Mouse (Mus musculus): Measurements from ENCODE around the gene Casp14. TPM values are rescaled to one million over a fixed set of nuclear protein-coding genes. Genes with fewer than 3 reads are reported as not detected.
"Not testable (repeated sequence)": the region's sequence is repeated elsewhere in the genome, so short reads cannot be mapped to it uniquely, and the experiment has no call there.

The Casp14 gene
- total and polyA plus RNA-seq, 2 experiments from 2014 or later = not detected

- TF ChIP-seq CTCF (IDR thresholded peaks at IDR 0.05; ENCODE audit: low read depth) (no peak), EP300 (IDR thresholded peaks at IDR 0.05; ENCODE audit: low read depth) (no peak)
- 87% methylated on average over 7 of the region's 7 CpGs for WGBS
These were observed 2.9 kb downstream of the Casp14 start for GRCm38 (mm10) chr10:78715156-78715555.

GRCm38 (mm10) chr10:78714129-78714528, 4.0 kb downstream of the Casp14 start:
- no peaks in the 10 kb centered on the region for H3K9me3 ChIP-seq (replicated peaks; ENCODE audit: control insufficient read depth, low read length)
- no peaks in the 10 kb centered on the region for H3K4me1 ChIP-seq (ENCODE audit: control insufficient read depth, insufficient read depth)
- H3K36me3 ChIP-seq (replicated peaks; ENCODE audit: control insufficient read depth, insufficient read depth, low read length) = no peaks in the 10 kb centered on the region
- H3K27me3 ChIP-seq (ENCODE audit: control insufficient read depth, insufficient read depth, low read length) = no peaks in the 10 kb centered on the region
- DNase-seq (ENCODE audit: low spot score) (no peak), ATAC-seq (ENCODE audit: insufficient read depth, low read depth) (no peak)
- H3K4me3 ChIP-seq (ENCODE audit: low read depth, low read length) = no peak overlapping the region
- H3K9ac ChIP-seq (replicated peaks; ENCODE audit: low read depth, low read length) = no peak overlapping the region
- WGBS = 63% methylated on average over 6 of the region's 6 CpGs
- H3K27ac ChIP-seq (ENCODE audit: low read depth) = no peak overlapping the region
- H3K4me2 ChIP-seq (ENCODE audit: low read depth, low read length) = no peak overlapping the region
- TF ChIP-seq CTCF (IDR thresholded peaks at IDR 0.05; ENCODE audit: low read depth) (no peak), EP300 (IDR thresholded peaks at IDR 0.05; ENCODE audit: low read depth) (no peak)

More at GRCm38 (mm10) chr10:78715156-78715555, 2.9 kb downstream of the Casp14 start:
- no peak for DNase-seq (ENCODE audit: low spot score)
- H3K4me2 ChIP-seq (ENCODE audit: low read depth, low read length) = no peak overlapping the region
- H3K4me3 ChIP-seq (ENCODE audit: low read depth, low read length) = no peak overlapping the region
- H3K9me3 ChIP-seq (replicated peaks; ENCODE audit: control insufficient read depth, low read length) = no peaks in the 10 kb centered on the region
- no peak overlapping the region for H3K27ac ChIP-seq (ENCODE audit: low read depth)
- no peaks in the 10 kb centered on the region for H3K4me1 ChIP-seq (ENCODE audit: control insufficient read depth, insufficient read depth)
- H3K9ac ChIP-seq (replicated peaks; ENCODE audit: low read depth, low read length) = no peak overlapping the region
- ATAC-seq (ENCODE audit: insufficient read depth, low read depth) = no peak
- H3K27me3 ChIP-seq (ENCODE audit: control insufficient read depth, insufficient read depth, low read length) = no peaks in the 10 kb centered on the region
- H3K36me3 ChIP-seq (replicated peaks; ENCODE audit: control insufficient read depth, insufficient read depth, low read length) = no peaks in the 10 kb centered on the region

- Histone ChIP-seq H3K4me1 (ENCODE audit: control insufficient read depth, insufficient read depth) (no peaks in the 10 kb centered on the region), H3K36me3 (replicated peaks; ENCODE audit: control insufficient read depth, insufficient read depth, low read length) (no peaks in the 10 kb centered on the region), H3K9me3 (replicated peaks; ENCODE audit: control insufficient read depth, low read length) (no peaks in the 10 kb centered on the region), H3K9ac (replicated peaks; ENCODE audit: low read depth, low read length) (no peak overlapping the region), H3K4me2 (ENCODE audit: low read depth, low read length) (no peak overlapping the region), H3K4me3 (ENCODE audit: low read depth, low read length) (no peak overlapping the region), H3K27ac (ENCODE audit: low read depth) (no peak overlapping the region), H3K27me3 (ENCODE audit: control insufficient read depth, insufficient read depth, low read length) (no peaks in the 10 kb centered on the region)
- DNase-seq (ENCODE audit: low spot score) (no peak), ATAC-seq (ENCODE audit: insufficient read depth, low read depth) (no peak)
- TF ChIP-seq EP300 (IDR thresholded peaks at IDR 0.05; ENCODE audit: low read depth) (no peak), CTCF (IDR thresholded peaks at IDR 0.05; ENCODE audit: low read depth) (no peak)
These were observed 7.4 kb downstream of the Casp14 start for GRCm38 (mm10) chr10:78710706-78711105.

- Histone ChIP-seq H3K27ac (ENCODE audit: low read depth) (no peak overlapping the region), H3K27me3 (ENCODE audit: control insufficient read depth, insufficient read depth, low read length) (no peaks in the 10 kb centered on the region), H3K4me1 (ENCODE audit: control insufficient read depth, insufficient read depth) (no peaks in the 10 kb centered on the region), H3K36me3 (replicated peaks; ENCODE audit: control insufficient read depth, insufficient read depth, low read length) (no peaks in the 10 kb centered on the region), H3K4me3 (ENCODE audit: low read depth, low read length) (no peak overlapping the region), H3K4me2 (ENCODE audit: low read depth, low read length) (no peak overlapping the region), H3K9me3 (replicated peaks; ENCODE audit: control insufficient read depth, low read length) (no peaks in the 10 kb centered on the region), H3K9ac (replicated peaks; ENCODE audit: low read depth, low read length) (no peak overlapping the region)
- WGBS = 41% methylated on average over 3 of the region's 3 CpGs
- no peak for TF ChIP-seq EP300 (IDR thresholded peaks at IDR 0.05; ENCODE audit: low read depth)
- no peak for TF ChIP-seq CTCF (IDR thresholded peaks at IDR 0.05; ENCODE audit: low read depth)
- ATAC-seq (ENCODE audit: insufficient read depth, low read depth) (no peak), DNase-seq (ENCODE audit: low spot score) (no peak)
These were observed 17.2 kb downstream of the Casp14 start for GRCm38 (mm10) chr10:78700881-78701280.

GRCm38 (mm10) chr10:78689973-78690372, 28.1 kb downstream of the Casp14 start:
- H3K36me3 ChIP-seq (replicated peaks; ENCODE audit: control insufficient read depth, insufficient read depth, low read length) = no peaks in the 10 kb centered on the region
- TF ChIP-seq CTCF (IDR thresholded peaks at IDR 0.05; ENCODE audit: low read depth) (no peak), EP300 (IDR thresholded peaks at IDR 0.05; ENCODE audit: low read depth) (no peak)
- 84% methylated on average over 6 of the region's 6 CpGs for WGBS
- no peak overlapping the region for H3K9ac ChIP-seq (replicated peaks; ENCODE audit: low read depth, low read length)
- no peaks in the 10 kb centered on the region for H3K9me3 ChIP-seq (replicated peaks; ENCODE audit: control insufficient read depth, low read length)
- no peaks in the 10 kb centered on the region for H3K27me3 ChIP-seq (ENCODE audit: control insufficient read depth, insufficient read depth, low read length)
- H3K27ac ChIP-seq (ENCODE audit: low read depth) = no peak overlapping the region
- DNase-seq (ENCODE audit: low spot score) = no peak
- no peak overlapping the region for H3K4me2 ChIP-seq (ENCODE audit: low read depth, low read length)
- H3K4me1 ChIP-seq (ENCODE audit: control insufficient read depth, insufficient read depth) = no peaks in the 10 kb centered on the region
- ATAC-seq (ENCODE audit: insufficient read depth, low read depth) = no peak
- no peak overlapping the region for H3K4me3 ChIP-seq (ENCODE audit: low read depth, low read length)

GRCm38 (mm10) chr10:78686995-78687577, 31.0 kb downstream of the Casp14 start:
- no peak overlapping the region for H3K9ac ChIP-seq (replicated peaks; ENCODE audit: low read depth, low read length)
- ATAC-seq (ENCODE audit: insufficient read depth, low read depth) = no peak
- no peak overlapping the region for H3K4me3 ChIP-seq (ENCODE audit: low read depth, low read length)
- H3K36me3 ChIP-seq (replicated peaks; ENCODE audit: control insufficient read depth, insufficient read depth, low read length) = no peaks in the 10 kb centered on the region
- H3K4me2 ChIP-seq (ENCODE audit: low read depth, low read length) = no peak overlapping the region
- no peaks in the 10 kb centered on the region for H3K27me3 ChIP-seq (ENCODE audit: control insufficient read depth, insufficient read depth, low read length)
- DNase-seq (ENCODE audit: low spot score) = no peak
- H3K27ac ChIP-seq (ENCODE audit: low read depth) = no peak overlapping the region
- no peaks in the 10 kb centered on the region for H3K9me3 ChIP-seq (replicated peaks; ENCODE audit: control insufficient read depth, low read length)
- 58% methylated on average over 4 of the region's 4 CpGs for WGBS
- no peak for TF ChIP-seq CTCF (IDR thresholded peaks at IDR 0.05; ENCODE audit: low read depth)
- no peak for TF ChIP-seq EP300 (IDR thresholded peaks at IDR 0.05; ENCODE audit: low read depth)
- no peaks in the 10 kb centered on the region for H3K4me1 ChIP-seq (ENCODE audit: control insufficient read depth, insufficient read depth)

GRCm38 (mm10) chr10:78670121-78670520, 48.0 kb downstream of the Casp14 start:
- not testable (repeated sequence) for H3K9me3 ChIP-seq (replicated peaks; ENCODE audit: control insufficient read depth, low read length); H3K27me3 ChIP-seq (ENCODE audit: control insufficient read depth, insufficient read depth, low read length); H3K4me1 ChIP-seq (ENCODE audit: control insufficient read depth, insufficient read depth); H3K36me3 ChIP-seq (replicated peaks; ENCODE audit: control insufficient read depth, insufficient read depth, low read length); H3K4me3 ChIP-seq (ENCODE audit: low read depth, low read length); H3K9ac ChIP-seq (replicated peaks; ENCODE audit: low read depth, low read length); H3K4me2 ChIP-seq (ENCODE audit: low read depth, low read length); ATAC-seq (ENCODE audit: insufficient read depth, low read depth); H3K27ac ChIP-seq (ENCODE audit: low read depth); DNase-seq (ENCODE audit: low spot score)
- 9% methylated on average over 1 of the region's 1 CpGs for WGBS

- H3K4me3 ChIP-seq (ENCODE audit: low read depth, low read length); DNase-seq (ENCODE audit: low spot score); H3K27ac ChIP-seq (ENCODE audit: low read depth); H3K4me1 ChIP-seq (ENCODE audit: control insufficient read depth, insufficient read depth); H3K36me3 ChIP-seq (replicated peaks; ENCODE audit: control insufficient read depth, insufficient read depth, low read length); H3K9me3 ChIP-seq (replicated peaks; ENCODE audit: control insufficient read depth, low read length); ATAC-seq (ENCODE audit: insufficient read depth, low read depth); H3K27me3 ChIP-seq (ENCODE audit: control insufficient read depth, insufficient read depth, low read length); H3K4me2 ChIP-seq (ENCODE audit: low read depth, low read length); H3K9ac ChIP-seq (replicated peaks; ENCODE audit: low read depth, low read length): not testable (repeated sequence)
- 90% methylated on average over 10 of the region's 10 CpGs for WGBS
These were observed 51.4 kb downstream of the Casp14 start for GRCm38 (mm10) chr10:78666696-78667095.
